Mouse (Mus musculus): Measurements from ENCODE around the gene Heatr5a.

The Heatr5a gene

GRCm38 (mm10) chr12:51844771-51845256, 126.3 kb downstream of the Heatr5a start:
- DNase-seq (ENCODE audit: low spot score): peak; percentile 96

GRCm38 (mm10) chr12:51843576-51844520, 127.3 kb downstream of the Heatr5a start:
- DNase-seq (ENCODE audit: low spot score): no peak

DNA sequence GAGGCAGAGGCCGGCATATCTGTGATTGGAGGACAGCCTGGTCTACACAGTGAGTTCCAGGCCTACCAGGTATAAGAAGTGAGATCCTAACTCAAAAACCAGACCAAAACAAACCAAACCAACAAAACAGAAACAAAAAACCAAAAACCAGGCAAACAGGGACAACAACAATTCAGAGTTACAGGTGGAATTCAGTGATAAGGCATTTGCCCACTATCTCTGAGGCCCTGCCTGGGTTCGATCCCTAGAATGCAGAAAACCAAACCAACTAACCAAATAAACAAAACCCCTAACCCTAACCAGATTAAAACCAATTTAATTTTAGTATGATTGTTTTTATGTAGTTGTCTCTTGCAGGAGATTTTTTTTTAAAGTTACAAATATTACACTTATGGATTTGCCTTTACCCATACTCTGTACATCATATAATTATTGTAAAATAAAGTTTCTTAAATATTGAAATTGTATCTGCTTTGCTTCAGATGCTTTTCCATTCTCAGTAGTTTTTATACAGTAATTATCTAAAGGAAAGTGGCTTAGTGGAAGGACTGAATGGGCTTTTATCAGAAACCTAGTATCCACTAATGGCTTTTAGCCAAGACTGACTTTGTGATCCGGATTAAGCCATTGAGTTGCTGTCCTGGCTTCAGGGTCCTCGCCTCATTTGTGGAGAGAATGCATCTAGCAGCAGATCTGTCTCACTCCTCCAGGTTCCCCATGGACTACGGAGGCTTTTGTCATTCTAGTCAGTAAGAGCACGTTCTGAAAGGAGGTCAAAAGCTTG, 128.8 kb downstream of the Heatr5a start:
- DNase-seq (ENCODE audit: low spot score): no peak

DNA sequence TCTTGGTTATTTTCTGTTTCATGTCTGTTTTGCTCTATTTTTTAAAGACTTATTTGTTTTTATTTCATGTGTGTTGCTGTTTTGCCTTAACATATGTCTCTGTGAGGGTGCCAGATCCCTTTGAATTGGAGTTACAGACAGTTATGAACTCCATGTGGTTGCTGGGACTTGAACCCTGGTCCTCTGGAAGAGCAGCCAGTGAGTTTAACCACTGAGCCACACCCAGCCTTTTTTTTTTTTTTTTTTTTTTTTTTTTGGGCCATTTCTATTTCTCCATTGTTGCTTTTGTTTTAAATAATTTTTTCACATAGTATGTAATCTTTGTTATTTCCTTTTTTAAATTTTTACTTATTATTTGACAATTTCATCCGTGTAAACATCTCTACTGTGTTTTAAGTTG, 131.3 kb downstream of the Heatr5a start:
- no peak for DNase-seq (ENCODE audit: low spot score)

- DNase-seq (ENCODE audit: low spot score): no peak
Observed at GRCm38 (mm10) chr12:51835219-51835618, 135.9 kb downstream of the Heatr5a start.

- no peak for DNase-seq (ENCODE audit: low spot score)
Observed at GRCm38 (mm10) chr12:51831931-51832330, 139.2 kb downstream of the Heatr5a start.

- no peak for DNase-seq (ENCODE audit: low spot score)
Observed at GRCm38 (mm10) chr12:51831296-51831695, 139.8 kb downstream of the Heatr5a start.

GRCm38 (mm10) chr12:51830671-51831070, 140.4 kb downstream of the Heatr5a start:
- DNase-seq (ENCODE audit: low spot score): no peak

- DNase-seq (ENCODE audit: low spot score): no peak
Observed at GRCm38 (mm10) chr12:51830077-51830402, 141.1 kb downstream of the Heatr5a start.

DNA sequence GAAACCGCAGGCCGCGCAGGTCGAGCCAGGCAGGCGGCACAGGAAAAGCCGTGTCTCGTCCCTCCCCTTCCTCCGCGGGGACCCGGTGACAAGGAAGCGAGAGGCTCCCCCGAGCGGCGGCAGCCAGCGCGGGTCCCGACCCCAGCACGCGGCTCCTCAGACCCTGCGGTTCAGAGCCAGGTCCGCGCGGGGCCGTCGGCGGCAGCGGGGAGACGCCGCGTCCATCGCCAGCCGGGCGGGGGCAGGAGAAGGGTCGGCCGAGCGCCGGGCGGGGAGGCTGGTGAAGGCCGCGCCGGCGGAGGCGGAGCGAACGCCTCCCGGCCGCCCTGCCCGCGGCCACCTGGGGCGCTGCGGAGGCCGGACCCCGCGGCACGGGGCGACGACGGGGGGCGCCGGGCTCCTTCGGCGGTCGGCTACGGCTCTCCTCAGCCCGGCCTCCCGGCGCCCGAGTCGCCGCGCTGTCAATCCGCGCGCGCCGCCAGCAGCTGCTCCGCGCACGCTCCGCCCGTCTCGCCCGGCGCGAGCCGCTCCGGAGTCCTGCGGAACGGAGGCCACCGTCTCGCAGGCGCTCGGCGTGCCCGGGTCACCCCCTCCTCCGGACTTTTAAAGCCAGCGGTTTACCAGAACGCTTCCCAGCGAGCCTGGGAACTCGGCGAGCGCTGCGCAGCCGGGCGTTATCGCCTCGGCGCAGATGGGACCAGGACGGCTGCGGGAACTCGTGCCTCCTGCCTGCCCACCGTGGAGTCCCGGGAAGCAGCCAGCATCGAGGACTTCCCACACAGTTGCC, 141.6 kb downstream of the Heatr5a start, which contains the start of gene Hectd1:
Gene Hectd1, minus strand, starts transcription at position 247 of the 787 bp plus-strand sequence.
- DNase-seq (ENCODE audit: low spot score): peak; percentile 72

DNA sequence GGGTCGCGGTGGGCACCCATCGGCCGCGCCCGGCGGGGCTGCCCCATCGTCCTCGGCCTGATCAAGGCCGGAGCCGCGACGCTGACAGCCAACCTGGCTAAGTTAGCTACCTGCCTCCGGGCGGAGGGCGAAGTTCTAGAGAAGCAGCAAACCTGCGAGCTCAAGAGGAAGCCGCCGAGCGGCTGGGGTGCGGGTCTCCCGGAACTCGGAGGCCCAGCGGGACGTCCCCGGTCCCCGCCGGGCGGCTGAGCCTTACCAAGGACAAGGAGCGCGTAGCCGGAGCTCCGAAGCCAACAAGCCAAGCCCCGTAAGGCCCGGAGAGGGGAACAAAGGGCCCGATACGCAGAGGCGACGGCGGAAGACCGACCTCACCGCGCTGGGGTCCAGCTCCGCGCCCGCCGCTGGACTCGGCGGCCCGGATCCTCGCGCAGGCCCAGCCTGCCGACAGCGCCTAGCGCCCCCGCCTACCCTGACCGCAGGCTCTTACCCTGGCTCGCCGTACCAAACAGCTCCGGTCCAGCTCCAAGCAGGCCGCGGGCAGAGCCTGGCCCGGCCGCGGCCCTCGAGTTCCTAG, 142.3 kb downstream of the Heatr5a start:
- DNase-seq (ENCODE audit: low spot score): peak; percentile 66

- DNase-seq (ENCODE audit: low spot score): no peak
Observed at GRCm38 (mm10) chr12:51827958-51828650, 143.0 kb downstream of the Heatr5a start.
